Mouse (Mus musculus) olfactory bulb, adult 2 months (tissue): ENCODE measurements around the gene Lypla2.

Source experiments
- CTCF ChIP-seq: fragments of 200-500 bp; IDR thresholded peaks from 2 replicates; pipeline ENCODE4 v1.5.1; 2012; ENCODE audit warnings: low read depth, mild to moderate bottlenecking, low read length, moderate library complexity; ENCODE audit not compliant: insufficient read depth
- POLR2A ChIP-seq: fragments of 200-500 bp; IDR thresholded peaks from 2 replicates; pipeline ENCODE4 v1.6.1; 2012; ENCODE audit warnings: mild to moderate bottlenecking, low read depth, low read length, moderate library complexity; ENCODE audit not compliant: insufficient read depth

- TF ChIP-seq CTCF = no peak
- no peak for TF ChIP-seq POLR2A
Observed at GRCm38 (mm10) chr4:135919280-135919639, 53.2 kb downstream of the Lypla2 start.
